Mouse (Mus musculus) stomach, postnatal 0 days (tissue): ENCODE results near the gene Kif6.

Experiments
- CTCF ChIP-seq: IDR thresholded peaks from 2 replicates; pipeline ENCODE4 v1.5.1; 2016; ENCODE audit warnings: antibody characterized with exemption, low read depth, mild to moderate bottlenecking, moderate library complexity
- EP300 ChIP-seq: optimal IDR thresholded peaks from 2 replicates; pipeline ENCODE3; 2016; ENCODE audit warnings: antibody characterized with exemption

- TF ChIP-seq CTCF (no peak), EP300 (no peak)
Observed at GRCm38 (mm10) chr17:49885035-49885434, 270.1 kb downstream of the Kif6 start.
